ENCODE assay signal across 8 mouse cellular contexts in the genomic region with DNA sequence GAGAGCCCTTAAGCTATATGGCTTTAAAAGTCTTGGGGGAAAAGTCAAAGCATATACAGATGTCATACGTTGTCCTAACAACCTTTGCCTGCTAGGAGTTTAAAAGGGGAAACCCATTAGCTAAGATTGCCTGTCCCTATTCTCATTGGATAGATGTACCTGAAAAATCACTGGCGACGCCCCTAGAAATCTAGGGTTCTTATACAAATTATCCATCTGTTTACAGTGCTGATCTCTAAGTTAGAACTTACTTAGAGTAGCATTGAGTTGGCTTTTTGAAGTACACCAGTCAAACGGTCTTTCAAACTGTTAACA. TPM values are rescaled to one million over a fixed set of nuclear protein-coding genes. Genes with fewer than 3 reads are reported as not detected.
DNase-seq lines count a peak whose midpoint lies in the region; ATAC-seq and TF ChIP-seq lines count a peak whose summit lies in the region.

No protein-coding gene starts in this region.

- H3K9me3 ChIP-seq in erythroblast, embryonic 14.5 days (ENCODE audit: control insufficient read depth, low read length): no peaks in the 10 kb centered on the region
- no peaks in the 10 kb centered on the region for H3K9me3 ChIP-seq in forebrain, embryonic 15.5 days
- no peaks in the 10 kb centered on the region for H3K9me3 ChIP-seq in liver, embryonic 14.5 days (ENCODE audit: control insufficient read depth, low read length)

- no peak for ATAC-seq in erythroblast, adult 5-6 weeks (replicated peaks; ENCODE audit: low FRiP score, poor library complexity, severe bottlenecking)
- no peak for ATAC-seq in forebrain, embryonic 15.5 days (replicated peaks)
- ATAC-seq in liver, embryonic 14.5 days (ENCODE audit: insufficient read depth): no peak
- ATAC-seq in activated CD4-positive, CD25-positive, alpha-beta regulatory T cell, adult 4 months: no peak

- no peak for TF ChIP-seq CTCF in liver, embryonic 14.5 days (IDR thresholded peaks at IDR 0.05; ENCODE audit: low read depth)

- DNase-seq in 416B (ENCODE audit: low read depth): peak; percentile 48
- DNase-seq in liver, embryonic 14.5 days (ENCODE audit: low read depth in 3 of 3, low spot score in 3 of 3): peak in 1 of 3 experiments; percentile 1
- DNase-seq in frontal cortex, postnatal 10 days (ENCODE audit: low spot score in 2 of 2): no peak
- no peak for DNase-seq in gastrocnemius, adult 8-10 months (ENCODE audit: low spot score in 2 of 2)

- H3K4me1 ChIP-seq in erythroblast, embryonic 14.5 days (ENCODE audit: control insufficient read depth): peaks cover 24% of the 10 kb centered on the region
- peaks cover 34% of the 10 kb centered on the region for H3K4me1 ChIP-seq in forebrain, embryonic 15.5 days
- peaks cover 3 to 9% of the 10 kb centered on the region in 2 experiments for H3K4me1 ChIP-seq in liver, embryonic 14.5 days (replicated peaks; ENCODE audit: control insufficient read depth in 2 of 2, insufficient read depth in 2 of 2, low read length in 1 of 2)

- peak overlapping the region; percentile 49 for H3K4me2 ChIP-seq in forebrain, embryonic 15.5 days (replicated peaks)
- peak overlapping the region; percentile 75 for H3K4me2 ChIP-seq in liver, embryonic 14.5 days (ENCODE audit: low read depth)

- H3K9ac ChIP-seq in forebrain, embryonic 15.5 days (replicated peaks): peak overlapping the region; percentile 96
- H3K9ac ChIP-seq in liver, embryonic 14.5 days (replicated peaks): no peak overlapping the region; the same call in 1 of the 2 replicates

- TF ChIP-seq EP300 in liver, embryonic 14.5 days (IDR thresholded peaks at IDR 0.05; ENCODE audit: low read depth): no peak

- H3K4me3 ChIP-seq in erythroblast, embryonic 14.5 days (replicated peaks): peak overlapping the region; percentile 86
- H3K4me3 ChIP-seq in forebrain, embryonic 15.5 days: peak overlapping the region; percentile 97
- peak overlapping the region in 1 of 2 experiments; percentile 72; a peak in 2 of 4 replicates for H3K4me3 ChIP-seq in liver, embryonic 14.5 days (ENCODE audit: insufficient read depth in 1 of 2, low read depth in 2 of 2, low read length in 2 of 2)

- WGBS in forebrain, embryonic 15.5 days: 7% methylated on average over 4 of the region's 4 CpGs
- 10% methylated on average over 4 of the region's 4 CpGs for WGBS in liver, embryonic 14.5 days (ENCODE audit: insufficient replicate concordance)

- peaks cover 44% of the 10 kb centered on the region for H3K27me3 ChIP-seq in erythroblast, embryonic 14.5 days (ENCODE audit: control insufficient read depth)
- H3K27me3 ChIP-seq in forebrain, embryonic 15.5 days: no peaks in the 10 kb centered on the region
- peaks cover 5% of the 10 kb centered on the region; the same call in 1 of the 2 replicates for H3K27me3 ChIP-seq in liver, embryonic 14.5 days (ENCODE audit: control insufficient read depth, insufficient read depth, low read length)

- H3K27ac ChIP-seq in forebrain, embryonic 15.5 days (replicated peaks): peak overlapping the region; percentile 99
- no peak overlapping the region for H3K27ac ChIP-seq in liver, embryonic 14.5 days

- no peaks in the 10 kb centered on the region for H3K36me3 ChIP-seq in erythroblast, embryonic 14.5 days (ENCODE audit: control insufficient read depth)
- no peaks in the 10 kb centered on the region for H3K36me3 ChIP-seq in forebrain, embryonic 15.5 days
- H3K36me3 ChIP-seq in liver, embryonic 14.5 days (replicated peaks; ENCODE audit: control insufficient read depth, insufficient read depth, low read depth): no peaks in the 10 kb centered on the region

RNA-seq across cellular contexts. Expression of a gene that starts 0.4 kb away (rescaled TPM):
- 0.62 and 0.70 TPM in 2 replicates for polyA plus RNA-seq in erythroblast, embryonic 14.5 days (2012)
- total RNA-seq in erythroblast, adult 5-6 weeks (2015; ENCODE audit: low replicate concordance): 1.5 and 14.8 TPM in 2 replicates
- 12.3 and 18.8 TPM in 2 replicates for total RNA-seq in erythroblast, adult 5-6 weeks (2017; ENCODE audit: low replicate concordance)
- 179 and 187 TPM in 2 replicates for polyA plus RNA-seq in forebrain, embryonic 15.5 days (2015; fragmentation: Nextera tagmentation; extraction: Ambion mirVana)
- 10.3 and 17.7 TPM in 2 replicates for polyA plus RNA-seq in liver, embryonic 14.5 days (2012; rRNA removed)
- polyA plus RNA-seq in liver, embryonic 14.5 days (2014; fragmentation: Nextera tagmentation; extraction: Ambion mirVana): 21.2 and 28.3 TPM in 2 replicates
- 10 to 100 TPM; 40.8 to 42.5 TPM for polyA plus RNA-seq in activated CD4-positive, CD25-positive, alpha-beta regulatory T cell, adult 4 months (2017; shearing (Covaris generic))
- 10 to 100 TPM; 79.7 to 99.3 (median 89.4) TPM for total RNA-seq in gastrocnemius, adult 8-10 months (2022)
